Mouse (Mus musculus) heart, postnatal 4 days (tissue): ENCODE data around the gene Fos. TPM values are rescaled to one million over a fixed set of nuclear protein-coding genes. Genes with fewer than 3 reads are reported as not detected.
A peak's percentile ranks its signal among the peaks of the same experiment; 100 is the strongest.

Experiments
- DNase-seq: peaks from one replicate; pipeline ENCODE4 v3.0.0; 2021
- total RNA-seq, 2 experiments: library from RNA; stranded (reverse); gene quantifications; 2 replicates each; pipeline ENCODE4 v1.2.3; 2021

Gene Fos
- 1 to 10 TPM; 5.6 to 9.9 TPM for total RNA-seq

DNA sequence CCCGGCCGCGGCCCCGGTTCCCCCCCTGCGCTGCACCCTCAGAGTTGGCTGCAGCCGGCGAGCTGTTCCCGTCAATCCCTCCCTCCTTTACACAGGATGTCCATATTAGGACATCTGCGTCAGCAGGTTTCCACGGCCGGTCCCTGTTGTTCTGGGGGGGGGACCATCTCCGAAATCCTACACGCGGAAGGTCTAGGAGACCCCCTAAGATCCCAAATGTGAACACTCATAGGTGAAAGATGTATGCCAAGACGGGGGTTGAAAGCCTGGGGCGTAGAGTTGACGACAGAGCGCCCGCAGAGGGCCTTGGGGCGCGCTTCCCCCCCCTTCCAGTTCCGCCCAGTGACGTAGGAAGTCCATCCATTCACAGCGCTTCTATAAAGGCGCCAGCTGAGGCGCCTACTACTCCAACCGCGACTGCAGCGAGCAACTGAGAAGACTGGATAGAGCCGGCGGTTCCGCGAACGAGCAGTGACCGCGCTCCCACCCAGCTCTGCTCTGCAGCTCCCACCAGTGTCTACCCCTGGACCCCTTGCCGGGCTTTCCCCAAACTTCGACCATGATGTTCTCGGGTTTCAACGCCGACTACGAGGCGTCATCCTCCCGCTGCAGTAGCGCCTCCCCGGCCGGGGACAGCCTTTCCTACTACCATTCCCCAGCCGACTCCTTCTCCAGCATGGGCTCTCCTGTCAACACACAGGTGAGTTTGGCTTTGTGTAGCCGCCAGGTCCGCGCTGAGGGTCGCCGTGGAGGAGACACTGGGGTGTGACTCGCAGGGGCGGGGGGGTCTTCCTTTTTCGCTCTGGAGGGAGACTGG, at the start of gene Fos:
Fos (plus strand) TSS at position 410 of the 817 bp plus-strand sequence.
- peak; percentile 91 for DNase-seq

DNA sequence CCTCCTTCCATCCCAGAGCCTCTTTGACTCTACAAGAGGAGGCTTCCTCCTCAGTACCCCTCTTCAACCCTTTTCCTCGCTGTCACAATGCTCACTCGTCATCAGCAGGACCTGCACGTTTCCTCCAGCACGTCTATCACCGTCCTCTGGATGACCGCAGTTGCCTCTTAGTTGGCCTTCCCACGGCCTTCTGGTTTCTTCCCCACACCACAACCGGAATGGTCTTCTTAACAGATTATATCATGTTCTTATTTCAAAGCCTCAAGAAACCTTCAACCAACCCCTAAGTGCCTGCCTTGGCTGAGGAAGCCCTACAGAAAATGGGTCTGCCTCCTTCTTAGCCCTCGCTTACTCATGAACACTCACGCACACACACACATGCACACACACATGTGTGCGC, 48.0 kb upstream of the Fos start:
- DNase-seq = no peak

DNA sequence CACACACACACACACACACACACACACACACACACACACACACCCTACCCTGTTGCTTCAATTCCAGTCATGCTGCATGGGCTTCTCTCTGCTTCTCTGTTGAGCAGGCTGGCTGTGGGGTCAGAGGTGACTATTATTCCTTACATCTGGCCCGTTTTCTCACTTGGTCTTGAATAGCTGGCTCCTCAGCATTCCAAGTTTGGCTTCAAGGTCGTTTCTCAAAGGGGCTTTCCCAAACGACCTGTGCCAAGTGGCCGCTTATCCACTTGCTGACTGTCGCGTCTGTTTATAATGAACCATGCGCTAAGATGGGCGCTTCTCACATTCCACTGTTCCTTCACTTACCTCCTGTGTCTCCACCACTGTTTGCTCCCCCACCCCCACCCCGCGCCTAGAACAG, 47.6 kb upstream of the Fos start:
- DNase-seq = no peak

DNA sequence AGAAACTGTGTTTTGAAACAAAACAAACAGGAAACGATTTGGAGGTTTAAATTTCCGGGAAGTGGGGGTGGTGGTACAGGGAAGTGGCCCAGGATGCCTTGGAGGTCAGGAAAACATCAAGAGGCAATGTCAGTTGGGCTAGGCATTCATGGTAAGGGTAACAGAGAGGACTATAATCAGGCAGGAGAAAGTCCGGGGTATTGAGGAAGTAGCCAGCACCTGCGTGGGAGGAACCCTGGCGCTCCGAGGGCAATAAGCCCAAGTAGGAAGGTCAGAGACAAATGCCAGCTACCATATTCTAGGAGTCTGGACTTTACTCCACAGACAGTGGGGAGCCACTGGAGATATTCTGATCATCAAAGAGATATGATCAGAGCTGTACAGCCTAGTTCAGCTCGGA, 45.9 kb upstream of the Fos start:
- DNase-seq = no peak

DNA sequence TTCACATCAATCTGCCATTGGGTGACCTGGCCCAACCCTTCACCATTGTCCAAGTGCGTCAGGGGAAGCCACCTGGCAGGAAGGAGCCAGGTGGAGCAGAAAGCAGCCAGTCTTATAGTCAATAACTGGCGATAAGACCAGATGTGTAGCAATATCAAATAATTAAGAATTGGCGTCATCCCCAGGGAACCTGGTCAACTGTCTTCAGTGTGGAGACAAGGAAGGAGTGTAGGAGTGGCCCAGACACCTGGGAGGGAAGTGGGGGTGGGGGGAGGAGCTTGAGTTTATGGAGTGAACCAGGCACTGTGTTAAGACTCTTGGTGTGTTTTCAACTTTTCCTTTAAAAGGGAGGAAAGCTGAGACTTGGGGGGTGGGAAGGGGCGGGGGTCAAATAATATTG, 43.7 kb upstream of the Fos start:
- DNase-seq = no peak

DNA sequence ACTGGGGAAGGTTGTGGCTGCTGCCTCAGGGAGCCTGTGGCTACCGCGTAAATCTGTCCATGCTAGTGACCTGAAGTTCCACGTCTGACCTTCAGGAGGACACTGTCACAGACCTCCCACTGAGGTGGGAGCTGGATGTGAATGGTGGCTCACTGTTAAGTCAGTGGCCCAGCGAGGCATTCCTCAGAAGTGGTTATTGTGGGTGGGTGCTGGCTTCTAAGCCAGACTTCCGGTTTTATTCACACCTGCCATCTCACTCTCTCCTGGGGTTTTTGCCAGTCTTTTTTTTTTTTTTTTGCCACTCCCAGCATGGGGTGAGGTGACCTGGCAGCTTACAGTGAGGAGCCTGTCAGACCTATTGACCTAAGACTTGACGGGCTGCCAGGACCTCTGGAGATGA, 43.3 kb upstream of the Fos start:
- DNase-seq = no peak

DNA sequence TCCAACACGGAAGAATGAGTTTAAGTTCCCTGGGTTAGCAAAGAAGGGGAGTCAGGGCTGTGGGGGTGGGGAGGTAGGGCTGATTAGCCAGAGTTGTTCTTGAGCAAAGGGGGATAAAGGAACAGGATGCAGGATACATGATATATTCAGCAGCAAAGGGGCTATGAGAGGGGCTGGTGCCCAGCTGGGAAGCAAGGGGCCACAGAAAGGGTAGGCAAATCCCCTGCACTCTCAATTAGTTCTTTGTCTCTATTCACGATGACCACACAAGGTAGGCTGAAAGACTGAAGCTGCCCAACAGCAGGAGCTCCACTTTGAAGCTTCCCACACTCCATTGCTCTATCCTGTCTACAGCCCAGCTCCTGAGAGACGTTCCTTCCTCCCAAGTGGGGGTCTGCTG, 39.8 kb upstream of the Fos start:
- DNase-seq = no peak

DNA sequence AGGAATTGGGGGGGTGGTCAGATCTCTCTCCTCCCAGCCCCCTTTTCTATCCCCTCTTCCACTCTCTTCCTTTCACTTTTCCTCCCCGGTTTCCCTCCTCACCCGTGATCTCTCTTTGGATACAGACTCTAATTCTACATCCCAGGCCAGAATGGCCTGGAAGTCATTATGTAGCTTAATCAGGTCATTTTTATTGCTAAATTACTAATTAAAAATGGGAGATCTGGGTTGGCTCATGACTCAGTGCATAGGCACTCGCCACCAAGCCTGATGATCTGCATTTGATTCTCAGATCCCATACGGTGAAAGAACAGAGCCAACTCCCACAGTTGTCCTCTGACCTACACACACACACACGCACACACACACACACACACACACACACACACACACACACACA, 39.2 kb upstream of the Fos start:
- no peak for DNase-seq

DNA sequence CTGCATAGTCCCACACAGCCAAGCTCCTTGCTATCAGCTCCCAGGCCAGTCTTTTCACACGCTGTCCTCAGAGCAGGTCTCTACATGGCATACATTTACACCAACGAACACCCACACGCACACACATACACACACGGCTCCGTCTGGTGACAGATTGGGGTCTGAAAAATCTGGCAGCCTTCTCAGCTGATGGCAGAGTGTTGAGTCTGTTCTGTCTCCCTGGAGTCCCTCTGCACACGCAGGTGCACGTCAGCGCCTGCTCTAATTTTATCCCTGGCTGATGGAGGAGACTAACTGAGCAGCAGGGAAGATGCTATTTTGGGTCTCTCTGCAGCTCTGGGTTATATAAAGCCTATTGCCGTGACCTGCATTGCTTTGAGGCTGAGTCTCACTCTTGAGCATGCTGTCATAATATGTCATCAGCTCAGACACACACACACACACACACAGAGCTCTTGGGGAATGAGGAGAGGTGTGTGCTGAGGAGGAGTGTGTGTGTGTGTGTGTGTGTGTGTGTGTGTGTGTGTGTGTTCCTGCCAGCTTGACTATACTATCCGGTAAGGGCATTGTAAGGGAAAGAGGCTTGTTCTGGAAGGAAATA, 37.6 kb upstream of the Fos start:
- DNase-seq = peak; percentile 87

DNA sequence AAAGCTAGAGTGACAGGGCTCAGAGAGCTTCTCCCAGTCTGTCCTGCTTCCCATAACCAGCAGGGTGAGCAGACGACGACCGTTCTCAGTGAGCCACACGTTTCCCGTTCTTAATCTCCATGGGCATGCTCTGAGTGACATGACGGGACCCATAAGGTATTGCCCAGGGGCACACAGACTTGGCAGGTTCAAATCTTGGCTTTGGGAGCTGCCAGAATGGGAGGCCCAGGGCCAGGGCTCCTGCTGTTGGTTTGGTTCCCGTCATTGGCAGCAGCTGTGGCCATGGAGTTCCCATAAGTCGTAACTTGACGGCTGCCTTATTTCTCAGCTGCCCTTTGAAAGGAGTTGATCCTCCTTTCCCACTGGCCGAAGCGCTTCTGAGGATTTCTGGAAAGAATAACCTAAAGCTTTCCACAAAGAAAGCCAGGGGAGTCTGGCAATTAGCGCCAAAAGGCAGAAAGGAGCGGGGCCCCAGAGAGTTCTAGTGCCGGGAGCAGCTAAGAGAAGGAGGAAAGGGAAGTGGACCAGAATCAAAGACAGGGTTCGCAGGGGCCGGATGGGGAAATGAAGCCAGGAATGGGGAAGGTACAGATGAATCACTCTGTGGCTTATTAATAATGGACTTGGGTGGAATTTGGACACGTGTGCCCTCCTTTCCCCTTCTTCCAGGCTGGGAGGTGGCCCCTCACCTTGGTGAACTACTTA, 36.4 kb upstream of the Fos start:
- DNase-seq = peak; percentile 61

DNA sequence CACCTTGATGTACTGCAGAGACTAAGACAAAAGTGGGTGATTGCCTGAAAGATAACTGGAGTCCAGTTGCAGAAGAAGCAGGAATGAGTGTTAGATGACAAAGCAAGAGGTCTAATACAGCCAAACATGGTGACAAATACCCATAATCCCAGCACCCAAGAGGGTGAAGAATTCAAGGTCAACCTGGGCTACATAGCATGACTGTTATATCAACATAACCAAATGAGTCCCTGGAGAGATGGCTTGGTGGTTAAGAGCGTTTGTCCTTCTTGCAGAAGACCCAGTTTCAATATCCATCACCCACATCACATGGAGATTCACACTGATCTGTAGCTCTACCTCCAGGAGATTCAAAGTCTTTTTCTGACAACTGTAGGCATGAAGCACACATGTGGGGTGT, 30.2 kb upstream of the Fos start:
- no peak for DNase-seq

DNA sequence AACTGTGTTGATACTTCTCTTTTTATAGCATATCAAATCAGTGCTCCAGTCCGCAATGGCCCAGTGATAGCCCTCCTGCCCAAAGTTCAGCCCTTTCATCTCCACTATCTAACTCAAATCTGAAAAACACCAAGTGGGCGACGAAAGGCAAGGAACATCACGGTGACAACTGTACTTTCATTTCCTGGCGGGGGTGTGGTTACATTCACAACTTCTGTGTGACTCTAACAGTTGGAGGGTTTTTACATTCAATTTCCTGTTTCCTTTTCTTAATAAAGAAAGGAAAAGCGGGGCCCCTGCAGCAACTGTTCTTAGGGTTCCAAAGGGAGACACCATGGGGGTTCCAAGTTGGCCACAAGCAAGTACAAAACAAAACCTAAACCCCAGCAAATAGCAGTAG, 29.0 kb upstream of the Fos start:
- no peak for DNase-seq

DNA sequence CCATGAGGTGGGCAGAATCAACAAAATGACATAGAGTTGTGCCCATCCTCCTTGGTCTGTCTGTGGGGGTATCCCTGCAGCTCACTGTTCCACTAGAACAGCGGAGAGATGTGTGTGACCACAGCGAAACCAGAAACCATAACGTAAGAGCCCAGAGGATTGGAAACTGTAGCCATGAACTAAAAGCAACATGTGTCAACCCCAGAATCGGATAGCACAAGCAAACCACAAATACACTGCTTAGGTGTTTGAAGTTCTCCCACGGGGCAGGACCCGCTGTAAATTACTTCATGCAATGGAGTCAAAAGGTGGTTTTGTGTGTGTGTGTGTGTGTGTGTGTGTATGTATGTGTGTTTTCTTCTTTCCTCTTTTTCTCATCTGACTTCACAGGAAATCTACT, 26.7 kb upstream of the Fos start:
- DNase-seq = no peak

DNA sequence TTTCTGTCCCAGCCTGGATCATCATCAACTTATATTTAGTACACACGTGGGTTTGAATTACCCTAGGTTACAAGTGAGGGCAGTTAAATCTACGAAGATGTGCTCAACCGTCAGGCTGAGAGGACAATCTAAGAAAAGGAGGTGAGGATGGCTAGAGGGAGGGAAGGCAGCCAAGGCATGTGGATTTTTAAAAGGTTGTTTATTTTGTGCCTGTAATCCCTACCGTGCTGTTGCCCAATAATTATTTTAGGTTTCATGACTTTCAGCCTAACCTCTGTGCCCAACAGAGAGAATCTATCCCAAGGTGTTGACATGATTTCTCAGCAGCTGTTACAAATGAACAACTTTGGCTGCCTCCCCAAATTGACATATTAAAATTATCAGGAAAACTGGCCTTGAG, 26.2 kb upstream of the Fos start:
- DNase-seq = no peak

DNA sequence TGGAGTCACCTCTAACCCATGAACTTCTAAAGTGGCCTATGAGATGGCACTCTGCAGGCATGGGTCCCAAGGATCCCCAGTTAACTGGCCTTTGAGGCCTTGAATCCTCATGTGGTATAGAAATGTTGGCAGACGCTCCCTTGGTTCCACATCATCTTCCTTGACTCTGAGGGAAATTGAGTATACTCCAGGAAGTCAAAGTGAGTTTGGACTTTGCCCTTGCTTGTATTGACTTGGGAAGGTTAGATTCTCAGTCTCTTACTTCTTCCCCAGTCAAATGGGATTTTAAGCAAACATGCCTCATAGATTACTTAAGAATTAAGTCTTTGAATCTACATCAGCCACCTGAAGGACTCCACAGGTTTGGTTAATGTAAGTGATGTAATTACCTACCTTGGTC, 24.2 kb upstream of the Fos start:
- DNase-seq = no peak

DNA sequence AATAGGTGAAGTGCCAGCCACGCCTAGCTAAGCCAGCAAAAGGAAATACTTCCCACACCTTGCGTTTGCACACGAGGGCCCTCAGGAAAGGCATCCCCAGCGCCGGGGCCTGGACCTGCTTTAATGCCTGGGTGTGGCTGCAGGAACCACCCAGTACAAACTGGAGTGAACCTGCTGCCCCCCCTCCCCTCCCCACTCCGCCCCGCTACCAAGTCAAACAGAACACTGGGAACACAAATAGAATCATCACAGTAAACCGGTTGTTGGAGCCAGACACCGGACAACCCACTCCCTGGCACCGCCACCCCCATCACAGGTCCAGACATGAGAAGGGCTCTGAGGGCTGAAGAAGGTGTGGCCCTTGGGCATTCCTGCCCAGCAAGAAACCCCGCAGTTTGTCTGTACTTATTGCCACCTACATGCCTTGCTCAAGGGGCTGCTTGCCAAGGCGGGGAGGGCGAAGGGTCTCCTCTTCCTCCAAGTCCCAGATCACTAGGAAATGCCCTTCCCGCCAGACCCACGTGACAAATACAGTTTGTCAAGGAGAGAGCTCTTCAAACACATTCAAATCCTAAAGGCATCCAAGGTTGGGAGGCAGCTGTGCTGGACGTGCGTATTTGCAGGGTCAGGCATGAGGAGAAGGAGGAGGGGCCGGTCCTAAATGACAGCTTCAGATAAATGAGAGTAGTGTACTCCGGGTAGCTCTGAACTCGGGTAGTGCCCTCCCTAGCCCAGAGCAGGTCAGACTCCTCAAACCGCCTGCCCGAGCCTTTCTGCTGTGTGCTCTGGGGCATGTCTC, 21.8 kb upstream of the Fos start:
- peak; percentile 44 for DNase-seq

DNA sequence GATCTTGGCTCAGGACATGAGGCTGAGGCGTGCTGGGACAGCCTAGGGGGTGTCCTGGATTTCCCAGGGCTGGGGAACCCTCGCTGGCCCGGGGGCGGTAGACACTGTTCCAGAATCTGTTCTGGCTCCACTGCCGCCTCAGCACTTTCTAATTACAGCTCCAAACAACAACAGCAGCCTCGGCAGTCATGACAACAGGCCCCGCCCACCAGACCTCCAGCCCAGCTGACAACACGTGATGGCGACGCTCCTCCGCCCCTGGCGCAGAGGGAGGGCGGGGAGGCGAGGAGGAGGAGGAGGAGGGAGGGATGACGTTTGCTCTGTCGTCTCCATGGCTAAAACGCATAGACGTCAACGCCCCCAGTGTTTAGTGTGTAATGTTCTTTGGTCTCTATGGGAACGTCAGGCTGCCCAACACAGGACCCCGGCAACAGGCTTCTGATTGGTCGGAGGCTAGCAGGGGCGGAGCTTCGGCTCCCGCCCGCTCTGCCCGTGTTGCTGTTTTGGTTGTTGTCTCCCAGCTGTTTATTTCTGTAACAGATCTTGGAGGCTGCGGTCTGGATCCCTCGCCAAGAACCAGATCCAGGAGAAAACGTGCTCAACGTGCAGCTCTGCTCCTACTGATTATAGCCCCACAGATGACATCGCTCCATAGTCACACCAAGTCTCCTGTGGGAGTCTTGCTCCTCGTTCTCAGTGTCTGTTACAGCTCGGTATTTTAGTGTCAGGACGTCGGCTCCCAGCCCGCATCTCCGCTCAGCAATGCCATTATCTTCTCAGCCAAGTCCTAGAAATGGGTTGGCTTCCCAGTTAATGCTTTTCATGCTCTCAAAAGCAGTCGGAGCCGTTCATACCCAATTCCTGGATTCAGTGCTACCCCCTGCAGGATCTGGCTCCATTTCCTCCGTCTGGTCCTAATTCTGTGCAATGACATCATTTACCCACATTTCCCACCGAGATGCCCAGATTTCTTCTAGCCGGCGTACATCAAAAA, 18.3 kb upstream of the Fos start:
- peak; percentile 99 for DNase-seq

DNA sequence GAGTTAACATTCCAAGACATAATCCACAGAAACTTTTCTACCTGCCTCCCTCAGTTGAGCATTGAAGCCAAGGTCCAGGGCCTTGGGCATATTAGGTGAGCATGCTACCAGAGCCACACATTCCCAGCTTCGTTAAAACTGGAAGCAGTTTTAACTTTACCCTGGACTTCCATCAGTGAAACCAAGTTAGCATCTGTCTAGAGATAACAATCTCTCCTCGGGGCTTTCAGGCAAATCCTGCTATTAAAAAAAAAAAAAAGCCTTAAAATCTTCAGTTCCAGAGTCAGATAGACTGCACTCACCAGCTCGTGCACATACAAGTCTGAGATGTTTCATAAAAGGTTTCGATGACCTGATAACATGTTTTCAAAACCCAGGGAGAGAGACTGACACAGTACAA, 17.4 kb upstream of the Fos start:
- DNase-seq = no peak

DNA sequence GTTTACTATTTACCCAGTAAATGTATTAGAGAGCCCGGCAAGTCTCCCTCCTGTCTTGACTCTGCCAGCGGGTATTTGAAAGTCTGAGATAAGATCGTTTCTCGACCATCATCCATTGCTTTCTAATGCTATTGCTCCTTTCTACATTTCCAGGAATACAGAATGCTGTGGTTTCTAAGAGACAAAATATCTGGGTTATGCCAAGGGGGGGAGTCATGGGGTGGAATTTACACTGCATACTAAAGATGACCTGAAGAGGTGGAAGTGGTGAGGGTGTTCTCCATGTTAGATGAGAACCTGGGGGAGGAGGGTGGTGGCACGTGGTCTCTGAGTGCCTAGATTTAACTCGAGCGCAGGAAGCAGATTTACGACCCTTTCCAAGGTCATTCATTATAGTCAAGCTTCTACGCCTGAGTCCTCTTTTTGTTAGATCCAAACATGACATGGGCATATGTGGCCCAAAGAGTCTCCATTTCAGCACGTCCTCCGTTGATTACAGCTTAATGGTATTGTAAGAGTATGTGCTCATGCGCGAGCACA, 16.7 kb upstream of the Fos start:
- DNase-seq = no peak

DNA sequence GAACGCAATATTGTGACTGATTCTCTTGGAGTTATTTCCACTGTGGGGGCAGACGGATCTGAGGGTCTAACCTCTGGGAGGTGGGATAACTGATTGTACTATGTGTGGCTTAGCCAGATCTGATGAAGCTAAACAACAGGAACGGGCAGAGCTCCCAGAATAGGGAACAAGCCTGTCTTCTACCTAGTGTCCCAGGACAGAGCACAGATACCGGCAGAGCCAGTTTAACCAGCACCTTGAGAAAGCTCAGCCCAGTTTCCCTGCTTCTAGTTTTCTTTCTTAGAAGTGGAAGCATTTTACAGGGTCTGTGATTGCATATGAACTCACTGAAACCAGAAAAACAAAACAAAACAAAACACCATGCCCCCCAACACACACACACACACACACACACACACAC, 13.9 kb upstream of the Fos start:
- DNase-seq = no peak

DNA sequence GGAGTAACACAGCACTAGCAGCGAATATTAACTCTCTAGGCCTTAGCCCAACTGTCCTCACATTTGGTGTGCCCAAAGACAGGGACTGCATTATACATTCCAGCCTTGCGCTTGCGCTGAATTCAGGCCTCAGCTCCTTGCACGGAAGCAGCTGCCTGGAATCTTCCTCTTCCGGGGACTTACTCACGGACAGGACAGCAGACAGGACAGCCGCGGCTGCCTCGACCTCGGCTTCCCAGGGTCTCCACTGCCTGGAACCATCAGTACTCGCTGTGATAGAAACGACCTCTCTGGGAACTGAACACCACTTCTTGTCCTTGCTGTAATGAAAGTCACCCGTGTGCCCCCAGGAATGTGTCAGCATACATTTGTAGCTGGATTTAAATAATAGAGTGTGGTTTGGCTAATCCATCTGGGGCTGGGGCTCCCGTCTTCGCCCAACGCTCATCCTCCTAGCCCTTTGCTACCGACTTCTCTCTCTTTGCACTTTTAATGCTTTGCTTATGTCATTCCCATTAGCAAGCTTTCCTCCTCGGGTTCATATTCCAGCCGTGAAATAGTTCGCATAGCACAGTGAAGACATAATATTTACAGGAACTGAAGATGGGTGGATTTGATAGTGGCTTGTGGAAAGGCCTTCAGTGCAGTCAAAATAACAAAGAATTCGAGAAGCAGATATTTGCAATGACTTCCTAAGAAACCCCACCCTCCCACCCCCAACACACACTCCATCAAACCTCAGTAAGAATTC, 11.6 kb upstream of the Fos start:
- DNase-seq = no peak
